Mouse (Mus musculus): ENCODE measurements at regions not wholly inside any gene's neighbourhood (a gene's known extent, or its start where the extent isn't known, plus 50 kb on each side); places are given as distances from the start of the nearest gene placed in this dataset.
"Not testable (repeated sequence)": the region's sequence is repeated elsewhere in the genome, so short reads cannot be mapped to it uniquely, and the experiment has no call there.

DNA sequence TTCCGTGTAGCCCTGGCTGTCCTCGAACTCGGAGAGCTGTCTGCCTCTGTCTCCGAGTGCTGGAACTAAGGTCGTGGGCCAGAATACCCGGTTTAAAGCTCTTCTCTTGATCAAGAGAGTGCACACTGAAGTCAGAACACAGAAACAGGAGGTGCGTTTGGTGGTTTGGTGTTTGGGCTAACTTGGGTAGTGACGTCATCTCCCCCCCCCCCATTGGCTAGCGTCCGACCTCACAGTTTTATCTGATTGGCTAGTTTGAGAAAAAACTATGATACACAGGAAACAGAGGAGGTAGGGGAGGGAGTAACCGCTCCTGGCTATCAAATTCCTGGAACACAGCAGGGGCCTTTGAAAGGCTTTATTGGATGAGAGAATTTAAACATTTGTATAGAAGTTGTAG lies 60.2 kb upstream of the Pim1 start:
- no peak for DNase-seq (ENCODE audit: low spot score)

- no peak for DNase-seq (ENCODE audit: low spot score)
Measured at GRCm38 (mm10) chr17:29430806-29431205, 59.7 kb upstream of the Pim1 start.

GRCm38 (mm10) chr17:29431553-29432297 lies 58.8 kb upstream of the Pim1 start:
- DNase-seq (ENCODE audit: low spot score) = no peak

DNA sequence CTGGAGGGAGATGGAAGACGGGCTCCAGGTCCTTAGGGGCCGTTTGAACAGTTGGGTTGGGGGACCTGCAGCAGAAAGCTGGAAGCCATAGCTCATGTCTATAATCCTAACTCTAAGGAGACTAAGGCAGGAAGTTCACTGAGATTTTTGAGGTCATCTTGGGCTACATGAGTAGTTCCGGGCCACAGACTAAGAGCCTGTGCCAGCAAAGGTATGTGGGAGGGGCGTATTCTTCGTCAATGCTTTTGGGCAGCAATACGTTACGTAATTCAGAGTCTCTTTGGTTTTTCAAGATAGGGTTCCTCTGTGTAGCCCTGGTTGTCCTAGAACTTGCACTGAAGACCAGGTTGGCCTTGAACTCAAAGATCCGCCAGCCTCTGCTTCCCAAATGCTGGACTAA lies 57.9 kb upstream of the Pim1 start:
- DNase-seq (ENCODE audit: low spot score) = no peak

- DNase-seq (ENCODE audit: low spot score) = no peak
Measured at GRCm38 (mm10) chr17:29433370-29433769, 57.2 kb upstream of the Pim1 start.

DNA sequence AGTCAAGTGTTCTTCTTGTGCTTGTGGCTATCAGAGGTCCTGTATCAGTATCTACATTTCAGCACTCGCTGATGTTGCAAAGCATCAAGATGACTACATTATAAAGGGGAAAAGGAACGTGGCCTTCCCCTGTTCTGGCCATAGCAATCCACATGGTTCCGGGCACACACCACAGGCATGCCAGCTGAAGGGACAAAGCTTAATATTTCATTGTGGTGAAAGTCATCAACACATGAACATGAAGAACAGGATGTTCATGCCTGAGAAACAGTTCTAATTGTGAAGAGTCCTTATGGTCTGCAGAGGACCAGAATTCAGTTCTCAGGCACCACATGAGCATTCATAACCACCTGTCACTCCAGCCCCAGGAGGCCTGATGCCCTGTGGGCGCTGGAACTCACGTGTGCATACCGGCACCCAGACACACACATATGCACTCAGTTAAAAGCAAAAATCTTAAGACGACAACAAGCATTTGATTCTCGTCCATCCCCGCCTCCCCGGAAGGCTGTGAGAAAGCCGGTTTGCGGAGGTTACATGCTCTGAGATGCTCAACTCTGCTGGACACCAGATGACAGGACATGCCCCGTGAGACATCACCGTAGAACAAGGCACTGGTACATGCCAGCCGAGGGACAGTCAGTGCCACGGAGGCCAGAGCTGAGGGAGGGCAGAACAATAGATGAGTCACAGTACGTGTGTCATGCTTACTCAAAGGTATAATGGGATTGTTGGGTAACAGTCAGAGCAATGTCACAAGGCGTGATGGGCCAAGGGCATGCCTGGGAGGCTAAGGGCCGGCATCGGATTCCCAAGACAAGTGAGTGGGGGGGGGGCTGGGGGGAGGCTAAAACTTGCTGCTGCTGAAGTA lies 56.2 kb upstream of the Pim1 start:
- no peak for DNase-seq (ENCODE audit: low spot score)

DNA sequence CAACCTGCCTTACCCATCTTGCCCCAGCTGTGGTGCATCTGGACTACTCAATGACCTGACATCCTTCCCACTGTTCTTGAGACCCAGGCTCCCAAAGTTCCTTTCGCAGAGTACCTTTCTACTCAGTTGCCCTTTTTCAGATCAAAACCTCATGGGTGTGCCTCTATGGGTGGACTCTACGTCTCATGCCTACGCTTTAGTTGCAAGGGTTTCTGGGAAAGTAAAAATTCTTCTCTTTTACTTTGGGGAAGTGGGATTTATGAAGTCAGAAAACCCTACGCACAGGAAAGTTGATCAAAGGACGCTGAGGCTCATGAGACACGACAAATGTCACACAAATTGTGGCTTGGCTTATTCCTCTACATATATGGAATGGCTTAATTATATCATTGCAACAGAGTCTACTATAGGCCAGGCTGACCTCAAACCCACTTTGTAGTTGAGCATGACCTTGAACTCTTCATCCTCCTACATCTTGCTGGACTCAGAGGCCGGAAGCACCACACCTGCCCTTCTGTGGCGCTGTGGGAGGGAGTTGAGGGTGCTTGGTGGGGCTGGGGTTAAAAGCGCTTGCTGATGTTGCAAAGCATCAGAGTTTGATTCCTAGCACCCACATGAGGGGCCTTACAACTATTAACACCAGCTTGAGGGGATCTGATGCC lies 55.1 kb upstream of the Pim1 start:
- no peak for DNase-seq (ENCODE audit: low spot score)

- DNase-seq (ENCODE audit: low spot score) = not testable (repeated sequence)
Measured at GRCm38 (mm10) chr17:29436484-29436870, 54.1 kb upstream of the Pim1 start.

DNA sequence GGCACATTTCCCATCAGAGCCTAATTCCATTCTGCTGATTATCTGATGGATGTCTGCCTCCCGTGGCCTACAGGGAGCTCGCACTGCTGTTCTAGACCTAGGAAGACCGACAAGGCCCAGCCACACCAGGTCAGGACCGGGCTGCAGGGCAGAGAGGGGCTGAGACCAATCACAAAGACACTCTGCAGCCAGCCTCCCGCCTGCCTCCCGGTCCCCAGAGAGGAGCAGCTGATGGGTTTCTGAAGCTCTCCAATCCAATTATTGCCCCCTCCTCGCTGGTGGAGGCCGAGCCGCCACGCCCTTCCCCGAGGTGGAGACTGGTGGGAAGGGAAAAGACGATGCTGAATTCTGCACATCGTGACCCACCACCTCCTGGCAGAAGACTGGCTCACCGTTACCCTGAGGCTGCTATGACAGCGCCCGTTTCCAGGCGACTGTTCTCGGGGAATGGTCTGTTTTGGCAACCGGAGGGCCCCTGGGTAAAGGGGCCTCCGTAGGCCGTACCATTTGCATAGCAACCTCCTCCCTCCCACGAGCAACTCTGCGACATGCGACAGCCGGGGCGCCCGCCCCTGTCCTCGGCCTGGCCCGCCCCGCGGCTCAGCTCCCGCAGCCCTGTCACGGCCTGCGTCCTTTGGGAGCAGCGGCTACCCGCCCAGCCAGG lies 53.5 kb upstream of the Pim1 start:
- peak; percentile 87 for DNase-seq (ENCODE audit: low spot score)

DNA sequence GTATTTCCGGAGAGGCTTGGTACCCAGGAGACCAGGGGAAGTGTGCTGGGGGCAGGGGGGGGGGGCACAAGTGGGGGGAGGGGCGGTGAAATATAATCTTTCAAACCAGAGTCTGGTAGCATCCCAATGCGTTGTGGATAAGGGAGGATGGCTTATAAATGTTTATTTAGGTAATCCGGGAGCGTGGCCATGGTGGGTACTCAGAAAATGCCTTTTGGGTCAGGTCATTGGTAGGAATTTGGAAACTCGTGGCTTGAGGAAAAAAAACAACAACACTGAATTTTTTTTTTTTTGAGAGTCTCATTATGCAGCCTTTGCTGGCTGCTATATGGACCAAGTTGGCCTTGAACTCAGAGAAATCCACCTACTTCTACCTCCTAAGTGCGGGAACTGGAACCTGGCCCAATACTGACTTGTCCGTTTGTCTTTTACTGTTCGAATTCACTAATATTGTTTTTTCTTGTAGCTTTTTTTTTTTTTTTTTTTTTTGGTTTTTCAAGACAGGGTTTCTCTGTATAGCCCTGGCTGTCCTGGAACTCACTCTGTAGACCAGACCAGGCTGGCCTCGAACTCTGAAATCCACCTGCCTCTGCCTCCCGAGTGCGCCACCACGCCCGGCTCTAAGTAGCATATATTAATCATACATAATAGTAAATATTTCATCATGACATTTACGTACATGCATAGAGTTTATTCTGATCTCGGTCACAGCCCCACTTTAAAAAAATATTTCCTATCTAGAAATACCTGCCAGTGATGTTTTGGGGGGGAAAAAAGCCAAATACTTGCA lies 52.8 kb upstream of the Pim1 start:
- DNase-seq (ENCODE audit: low spot score) = no peak

DNA sequence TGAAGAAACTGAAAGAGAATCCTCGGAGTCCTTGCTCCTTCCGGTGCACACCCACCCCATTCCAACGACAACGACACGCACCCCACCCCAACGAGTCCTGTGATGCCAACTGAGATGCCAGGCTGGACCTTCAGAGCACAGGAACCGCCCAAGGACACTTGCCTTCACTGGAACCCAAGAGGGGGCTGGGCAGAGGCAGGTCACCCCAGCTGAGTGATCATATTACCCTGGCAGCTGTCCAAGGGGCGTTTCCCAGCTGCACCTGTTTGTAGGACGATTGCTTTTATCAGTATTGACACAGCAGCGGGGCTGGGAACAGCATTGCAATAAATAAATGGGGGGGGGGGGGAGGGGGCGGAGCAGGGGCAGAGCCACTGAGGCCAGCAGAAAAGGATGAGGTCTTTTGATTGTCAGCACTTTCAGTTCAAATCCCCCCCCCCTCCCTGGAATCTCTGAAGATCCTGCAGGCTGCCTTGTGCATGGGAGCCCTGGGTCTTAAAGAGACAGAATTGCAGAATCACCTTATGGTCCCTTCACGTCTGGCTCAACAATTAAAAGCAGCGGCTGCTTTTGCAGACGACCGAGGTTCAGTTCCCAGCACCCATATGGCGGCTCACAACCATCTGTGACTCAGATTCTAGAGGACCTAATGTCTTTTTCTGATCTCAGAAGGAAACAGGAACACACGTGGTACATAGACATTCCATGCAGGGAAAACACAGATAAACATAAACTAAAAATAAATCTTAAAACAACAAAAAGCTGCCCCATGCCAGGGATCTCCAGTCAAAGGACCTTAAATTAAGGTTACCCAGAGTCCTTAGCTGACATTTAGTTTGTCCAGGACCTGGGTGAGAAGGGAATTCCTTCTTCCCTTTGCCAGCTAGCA lies 52.0 kb upstream of the Pim1 start:
- DNase-seq (ENCODE audit: low spot score) = peak; percentile 61

DNA sequence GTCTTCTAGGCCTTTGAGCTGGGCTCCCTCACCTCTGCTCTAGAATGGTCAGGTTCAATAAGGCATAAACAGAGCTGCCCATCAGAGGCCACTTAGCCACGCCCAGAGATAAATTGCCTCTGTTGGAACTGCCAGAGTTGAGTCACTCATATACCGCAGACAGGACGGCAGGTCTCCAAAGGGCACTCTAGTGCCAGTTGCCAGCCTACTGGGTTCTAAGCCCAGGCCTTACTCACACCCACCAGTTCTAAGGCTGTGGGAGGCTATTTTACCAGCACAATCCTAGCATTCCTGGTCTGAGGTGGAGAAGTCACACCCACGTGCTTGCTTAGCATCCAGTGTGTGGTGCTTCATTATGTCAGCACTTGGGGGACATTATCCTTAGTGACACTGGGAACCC lies 50.6 kb upstream of the Pim1 start:
- no peak for DNase-seq (ENCODE audit: low spot score)

- DNase-seq (ENCODE audit: low spot score) = no peak
Measured at GRCm38 (mm10) chr17:29440490-29440889, 50.1 kb upstream of the Pim1 start.
